Mouse (Mus musculus) CD4-positive, CD25-positive, alpha-beta regulatory T cell, adult 2 months (primary cell): Measurements from ENCODE around the gene Sh3d21.
"Not testable (repeated sequence)": the region's sequence is repeated elsewhere in the genome, so short reads cannot be mapped to it uniquely, and the experiment has no call there.

ENCODE experiments used
- DNase-seq: peaks from one replicate; pipeline ENCODE4 v3.0.0-alpha.2; 2012; ENCODE audit warnings: low read depth, low spot score

Gene Sh3d21

GRCm38 (mm10) chr4:126163067-126163659 is at the start of gene Sh3d21:
Sh3d21 (minus strand) TSS chr4:126163491.
- DNase-seq: peak; percentile 40

DNA sequence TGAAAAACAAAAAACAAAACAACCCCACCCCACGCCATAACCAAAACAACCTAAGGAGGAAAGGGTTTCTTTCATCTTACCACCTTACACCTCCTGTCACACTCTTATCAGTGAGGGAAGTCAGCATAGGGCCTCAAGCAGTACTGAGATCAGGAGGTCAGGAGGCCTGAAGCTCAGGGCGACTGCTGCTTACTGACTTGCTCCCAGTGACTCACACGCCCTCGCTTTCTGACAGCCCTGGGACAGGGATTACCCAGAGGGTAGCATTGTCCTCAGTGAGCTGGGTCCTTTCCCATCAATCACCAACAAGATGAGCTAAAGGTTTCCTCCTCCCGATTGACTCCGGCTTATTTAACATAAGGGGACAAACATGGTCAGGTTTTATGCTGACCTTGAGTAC is 43.8 kb upstream of the Sh3d21 start:
- DNase-seq: peak; percentile 45

DNA sequence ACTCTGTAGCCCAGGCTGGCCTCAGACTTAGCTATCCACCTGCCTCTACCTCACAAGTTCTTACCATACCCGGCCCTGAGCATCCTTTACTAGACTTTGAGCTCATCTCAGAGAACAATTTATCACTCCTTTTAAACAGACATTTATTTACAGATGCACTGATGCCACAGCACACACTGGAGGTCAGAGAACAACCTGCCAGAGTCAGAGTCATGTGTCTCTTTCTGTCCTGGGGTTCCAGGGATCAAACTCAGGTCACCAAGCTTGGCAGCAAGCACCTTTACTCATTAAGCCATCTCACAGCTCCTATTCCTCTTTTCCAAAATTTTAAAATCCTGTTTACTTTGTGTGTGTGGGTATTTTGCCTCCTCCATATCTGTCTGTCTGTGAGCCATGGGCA is 42.1 kb upstream of the Sh3d21 start:
- DNase-seq: no peak

- peak; percentile 62 for DNase-seq
Measured at GRCm38 (mm10) chr4:126204661-126205230, 41.5 kb upstream of the Sh3d21 start.

- DNase-seq: no peak
Measured at GRCm38 (mm10) chr4:126204016-126204415, 40.7 kb upstream of the Sh3d21 start.

- DNase-seq: peak; percentile 36
Measured at GRCm38 (mm10) chr4:126203336-126203895, 40.1 kb upstream of the Sh3d21 start.

GRCm38 (mm10) chr4:126202303-126203181 is 39.3 kb upstream of the Sh3d21 start, which contains the start of gene Thrap3:
Thrap3 (minus strand) TSS chr4:126202760.
- DNase-seq: peak; percentile 99

GRCm38 (mm10) chr4:126201514-126202302 is 38.4 kb upstream of the Sh3d21 start:
- peak; percentile 81 for DNase-seq

DNA sequence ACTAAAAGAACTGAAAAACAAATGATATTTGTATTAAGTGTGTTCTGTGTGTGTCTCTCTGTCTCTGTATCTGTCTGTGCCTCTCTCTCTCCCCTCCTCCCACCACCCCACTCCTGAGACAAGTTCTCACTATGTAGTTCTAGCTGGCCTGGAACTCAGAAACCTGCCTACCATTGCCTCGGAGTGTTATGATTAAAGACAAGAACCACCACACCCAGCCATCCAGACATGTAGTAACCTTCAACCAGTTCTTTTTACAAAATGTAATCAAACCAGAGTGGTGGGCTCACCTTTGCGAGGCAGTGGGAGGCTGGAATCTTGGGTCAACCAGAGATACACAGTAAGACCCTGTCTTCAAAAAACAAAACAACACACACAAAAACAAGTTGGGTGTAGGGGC is 37.4 kb upstream of the Sh3d21 start:
- DNase-seq: no peak

DNA sequence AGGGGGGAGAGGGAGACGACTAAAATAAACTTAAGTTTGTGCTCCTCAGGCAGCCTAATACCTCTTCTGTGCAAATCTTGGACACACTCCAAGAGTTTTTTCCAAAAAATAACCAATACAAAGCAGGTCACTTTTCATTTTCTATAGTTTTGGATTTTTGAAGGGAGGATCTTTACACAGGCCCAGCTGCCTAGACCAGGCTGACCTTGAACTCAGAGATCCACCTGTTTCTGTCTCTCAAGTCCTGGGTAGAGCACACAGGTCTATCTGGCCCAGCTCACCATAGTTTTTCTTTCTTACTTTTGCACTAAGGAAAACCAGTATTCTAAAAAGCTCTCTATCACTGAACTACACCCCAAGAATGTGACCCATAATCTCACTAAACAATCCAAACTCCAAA is 36.7 kb upstream of the Sh3d21 start:
- DNase-seq: no peak

DNA sequence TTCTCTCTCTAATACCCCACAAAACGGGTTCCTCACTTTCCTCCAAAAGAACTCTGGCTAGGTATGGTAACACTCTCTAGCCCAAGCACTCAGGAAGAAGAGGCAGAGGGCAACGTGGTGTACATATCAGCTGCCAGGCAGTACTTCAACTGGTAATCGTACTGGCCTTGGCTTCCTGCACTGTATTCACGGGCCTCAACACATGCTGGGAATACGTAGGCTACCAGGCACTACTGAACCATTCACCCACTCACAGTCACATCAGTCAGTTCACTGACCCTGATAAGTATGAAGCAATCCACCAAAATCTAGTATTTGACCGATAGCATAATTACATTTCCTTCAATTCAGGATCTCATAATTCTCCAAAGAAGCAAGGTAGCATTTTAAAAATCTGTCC is 36.3 kb upstream of the Sh3d21 start:
- DNase-seq: no peak

DNA sequence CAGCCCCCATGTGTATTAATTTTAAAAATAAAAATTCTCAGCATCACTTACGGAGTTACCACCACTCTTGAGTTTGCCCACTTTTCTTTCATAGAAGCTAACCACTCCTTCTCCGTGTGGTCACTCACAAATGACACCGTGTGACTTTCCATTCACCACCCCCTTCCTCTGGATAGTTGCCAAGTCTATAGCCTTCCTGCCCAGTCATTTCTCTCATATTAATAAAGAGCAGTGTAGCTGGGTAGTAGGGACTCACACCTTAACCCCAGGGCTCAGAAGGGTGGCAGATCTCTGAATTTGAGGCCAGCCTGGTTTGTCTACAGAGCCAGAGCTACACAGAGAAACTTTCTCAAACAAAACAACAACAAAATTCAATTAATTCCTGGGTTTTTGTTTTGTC is 34.2 kb upstream of the Sh3d21 start:
- DNase-seq: peak; percentile 41

GRCm38 (mm10) chr4:126194916-126195315 is 31.6 kb upstream of the Sh3d21 start:
- DNase-seq: no peak

- DNase-seq: peak; percentile 37
Measured at GRCm38 (mm10) chr4:126194216-126194615, 30.9 kb upstream of the Sh3d21 start.

- no peak for DNase-seq
Measured at GRCm38 (mm10) chr4:126190636-126191035, 27.3 kb upstream of the Sh3d21 start.

DNA sequence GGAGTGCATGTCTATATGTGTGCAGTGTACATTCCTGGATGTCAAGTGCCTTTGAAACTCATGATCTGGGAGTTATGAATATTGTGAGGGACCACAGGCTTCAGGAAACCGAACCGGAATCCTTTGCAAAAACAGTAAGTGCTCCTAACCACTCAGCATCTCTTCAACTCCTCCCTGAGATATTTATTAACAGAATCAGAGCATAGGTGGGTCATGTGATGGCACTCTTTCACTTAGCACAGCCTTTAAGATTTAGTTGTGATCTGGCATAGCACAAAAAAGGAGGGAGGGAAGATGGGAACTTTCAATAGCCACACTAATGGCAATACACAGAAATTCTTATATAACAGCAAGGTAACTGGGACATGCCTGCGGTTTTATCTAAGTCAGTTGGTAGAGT is 23.8 kb upstream of the Sh3d21 start:
- DNase-seq: no peak

GRCm38 (mm10) chr4:126183034-126183433 is 19.7 kb upstream of the Sh3d21 start:
- DNase-seq: no peak

- DNase-seq: peak; percentile 86
Measured at GRCm38 (mm10) chr4:126181170-126181957, 18.1 kb upstream of the Sh3d21 start.

DNA sequence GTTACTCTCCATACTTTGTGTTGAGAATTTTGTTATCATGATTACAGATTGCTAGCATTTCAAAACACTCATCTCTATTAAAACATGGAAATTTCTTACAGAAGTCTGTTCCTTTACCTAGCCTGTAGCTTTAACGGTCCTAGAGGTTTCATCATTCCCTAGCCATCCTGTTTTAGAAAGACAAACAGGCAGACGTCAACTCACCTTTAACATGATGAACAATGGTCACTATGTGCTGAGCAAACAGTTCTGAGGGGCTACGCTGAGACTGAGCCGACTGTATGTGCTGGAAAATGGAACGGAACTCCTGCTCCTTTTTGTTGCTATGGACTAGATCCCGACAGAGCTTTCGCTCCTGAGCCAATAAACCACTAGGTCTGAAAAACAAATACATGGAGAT is 12.7 kb upstream of the Sh3d21 start:
- DNase-seq: not testable (repeated sequence)

GRCm38 (mm10) chr4:126173800-126174199 is 10.5 kb upstream of the Sh3d21 start:
- no peak for DNase-seq

DNA sequence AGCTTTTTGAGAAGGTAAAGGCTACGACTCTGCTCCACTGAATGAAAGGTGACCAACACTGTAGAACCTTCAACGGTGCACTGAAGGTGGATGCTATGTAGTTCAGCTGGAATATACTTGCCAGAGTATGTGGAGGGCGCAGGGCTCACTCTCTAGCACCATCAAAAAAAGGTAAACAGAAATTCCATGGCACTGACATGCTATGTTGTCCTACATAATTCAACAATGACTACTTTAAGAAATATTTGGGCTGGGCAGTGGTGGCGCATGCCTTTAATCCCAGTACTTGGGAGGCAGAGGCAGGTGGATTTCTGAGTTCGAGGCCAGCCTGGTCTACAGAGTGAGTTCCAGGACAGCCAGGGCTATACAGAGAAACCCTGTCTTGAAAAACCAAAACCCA is 7.4 kb upstream of the Sh3d21 start:
- DNase-seq: not testable (repeated sequence)
